Mouse (Mus musculus) myocyte (in vitro differentiated cells): ENCODE data around the gene Csnk2b. TPM values are rescaled to one million over a fixed set of nuclear protein-coding genes. Genes with fewer than 3 reads are reported as not detected.
A peak's percentile ranks its signal among the peaks of the same experiment; 100 is the strongest.

ENCODE experiments used
- H3K27me3 ChIP-seq: one replicate; pipeline ENCODE4 v1.6.1; 2011; ENCODE audit not compliant: control insufficient read depth, insufficient read depth, insufficient read length
- H3K36me3 ChIP-seq: one replicate; pipeline ENCODE4 v1.6.1; 2011; ENCODE audit not compliant: control insufficient read depth, insufficient read depth
- H3K4me2 ChIP-seq: one replicate; pipeline ENCODE4 v1.6.1; 2011; ENCODE audit warnings: low read depth, control low read depth
- H3K4me3 ChIP-seq: one replicate; pipeline ENCODE4 v1.5.1; 2011; ENCODE audit warnings: mild to moderate bottlenecking, control low read depth, moderate library complexity
- H3K79me2 ChIP-seq: one replicate; pipeline ENCODE4 v1.6.1; 2011; ENCODE audit not compliant: control insufficient read depth, insufficient read depth
- H3ac ChIP-seq: one replicate; pipeline ENCODE4 v1.6.1; 2011; ENCODE audit not compliant: control insufficient read depth, insufficient read length
- CEBPB ChIP-seq: IDR thresholded peaks from 2 replicates; pipeline ENCODE4 v1.6.1; 2011; ENCODE audit warnings: mild to moderate bottlenecking, moderate library complexity; ENCODE audit not compliant: poor library complexity, insufficient read depth, severe bottlenecking
- E2F4 ChIP-seq: IDR thresholded peaks from one replicate; pipeline ENCODE4 v1.6.1; 2011; ENCODE audit warnings: mild to moderate bottlenecking, control low read depth, moderate library complexity; ENCODE audit not compliant: insufficient read depth
- MAX ChIP-seq: IDR thresholded peaks from one replicate; pipeline ENCODE4 v1.6.1; 2011; ENCODE audit warnings: low read depth, mild to moderate bottlenecking, control low read depth
- MYOD1 ChIP-seq, 3 experiments: IDR thresholded peaks; one replicate each; pipeline ENCODE4 v1.6.1; 2011; ENCODE audit warnings: control low read depth in 2 of 3, low read depth in 2 of 3, mild to moderate bottlenecking in 2 of 3, moderate library complexity in 1 of 3; ENCODE audit not compliant: insufficient read length in 2 of 3, control insufficient read depth in 1 of 3
- MYOG ChIP-seq, 3 experiments: IDR thresholded peaks; one replicate each; pipeline ENCODE4 v1.6.1; 2011; ENCODE audit warnings: control low read depth in 2 of 3, low read depth in 2 of 3, mild to moderate bottlenecking in 2 of 3; ENCODE audit not compliant: insufficient read length in 2 of 3, control insufficient read depth in 1 of 3, insufficient read depth in 1 of 3
- POLR2A ChIP-seq: IDR thresholded peaks from one replicate; pipeline ENCODE4 v1.6.1; 2011; ENCODE audit warnings: low read depth, mild to moderate bottlenecking, control low read depth, moderate library complexity; ENCODE audit not compliant: insufficient read length
- POLR2AphosphoS2 ChIP-seq: IDR thresholded peaks from one replicate; pipeline ENCODE4 v1.6.1; 2011; ENCODE audit warnings: low read depth, control low read depth; ENCODE audit not compliant: insufficient read length
- REST ChIP-seq: IDR thresholded peaks from one replicate; pipeline ENCODE4 v1.6.1; 2011; ENCODE audit warnings: mild to moderate bottlenecking, control low read depth, moderate library complexity; ENCODE audit not compliant: insufficient read depth, insufficient read length
- SRF ChIP-seq: IDR thresholded peaks from one replicate; pipeline ENCODE4 v1.6.1; 2011; ENCODE audit warnings: low read depth; ENCODE audit not compliant: control insufficient read depth, insufficient read length
- TCF12 ChIP-seq: IDR thresholded peaks from one replicate; pipeline ENCODE4 v1.6.1; 2011; ENCODE audit warnings: mild to moderate bottlenecking, control low read depth; ENCODE audit not compliant: poor library complexity, insufficient read depth, severe bottlenecking
- TCF3 ChIP-seq: IDR thresholded peaks from one replicate; pipeline ENCODE4 v1.6.1; 2011; ENCODE audit warnings: low read depth, control low read depth; ENCODE audit not compliant: insufficient read length
- USF1 ChIP-seq: IDR thresholded peaks from one replicate; pipeline ENCODE4 v1.6.1; 2011; ENCODE audit warnings: low read depth, mild to moderate bottlenecking, control low read depth, moderate library complexity
- polyA plus RNA-seq: library from polyadenylated mRNA; unstranded; fragments of >200 nt; fragmentation: generic; extraction: Trizol; gene quantifications from one replicate; pipeline ENCODE4 v1.2.1, GENCODE M21; 2012; ENCODE audit warnings: missing spikeins

Gene Csnk2b
- polyA plus RNA-seq, 1 experiment: 320 TPM

DNA sequence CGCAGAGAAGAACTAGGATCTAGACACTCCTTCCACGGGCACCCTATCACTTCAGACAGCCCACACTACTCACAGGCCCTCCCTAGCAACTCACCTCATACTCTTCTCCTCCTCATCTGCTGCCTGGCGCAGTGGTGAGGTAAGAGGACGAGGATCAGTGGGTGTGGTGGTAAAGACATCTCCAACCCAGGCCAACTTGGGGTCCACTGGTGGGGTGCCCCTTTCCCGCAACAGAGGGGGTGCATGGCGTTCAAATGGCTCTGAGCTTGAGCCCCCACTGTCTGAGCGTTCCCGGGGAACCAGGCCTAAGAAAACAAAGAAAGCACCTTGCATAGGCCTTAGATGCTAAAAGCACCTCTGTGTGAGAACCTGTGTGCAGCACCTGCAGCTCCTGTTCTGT, 35.4 kb upstream of the Csnk2b start:
- no peak overlapping the region for H3ac ChIP-seq
- no peaks in the 10 kb centered on the region for H3K27me3 ChIP-seq
- TF ChIP-seq TCF12 (no peak), POLR2A (no peak), POLR2AphosphoS2 (peak; percentile 24), TCF3 (no peak), MYOG (IDR thresholded peaks at IDR 0.05; ENCODE audit: control insufficient read depth in 1 of 3, insufficient read depth in 1 of 3, insufficient read length in 2 of 3, low read depth in 2 of 3) (no peak), CEBPB (no peak), REST (no peak), SRF (no peak)
- peaks cover 41% of the 10 kb centered on the region for H3K79me2 ChIP-seq
- H3K4me2 ChIP-seq: no peak overlapping the region
- peaks cover 53% of the 10 kb centered on the region for H3K36me3 ChIP-seq
- no peak overlapping the region for H3K4me3 ChIP-seq

DNA sequence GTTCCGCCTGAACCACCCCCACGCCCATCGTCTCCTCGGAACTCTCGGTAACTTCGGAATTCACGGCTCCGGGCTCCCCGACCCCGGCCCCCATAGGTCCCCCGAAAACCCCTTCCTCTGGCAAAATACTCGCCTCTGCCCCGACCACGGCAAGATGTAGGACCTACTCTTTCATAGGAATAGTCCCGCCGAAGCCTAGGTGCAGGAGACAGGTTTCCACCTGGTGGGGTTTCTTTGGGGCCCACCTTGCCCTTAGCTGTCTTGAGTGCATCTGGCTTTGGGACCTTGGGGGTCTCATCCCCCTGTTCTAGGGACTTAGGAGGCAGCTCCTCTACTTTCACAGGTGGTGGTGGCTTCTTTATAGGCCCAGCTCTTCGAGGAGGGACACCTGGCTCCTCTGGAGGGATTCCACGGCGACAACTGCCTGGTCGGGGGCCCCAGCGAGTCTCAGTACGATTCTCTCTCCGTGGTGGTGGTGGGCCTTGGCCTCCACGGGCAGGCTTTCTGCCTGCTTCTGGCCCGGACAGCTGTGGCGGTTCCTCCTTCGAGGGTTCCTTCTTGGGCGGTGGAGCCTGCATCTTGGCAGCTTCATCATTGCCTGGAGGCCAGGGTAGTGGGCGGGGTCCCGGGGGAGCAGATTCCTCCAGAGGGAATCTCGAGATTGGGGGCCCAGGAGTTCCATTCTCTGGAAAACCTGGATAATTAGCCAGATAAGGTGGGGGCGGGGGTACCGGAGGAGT, 34.8 kb upstream of the Csnk2b start:
- TF ChIP-seq USF1: no peak
- TF ChIP-seq TCF3: no peak
- no peak for TF ChIP-seq MAX
- no peak for TF ChIP-seq REST
- no peak for TF ChIP-seq TCF12
- TF ChIP-seq SRF: no peak
- no peak for TF ChIP-seq POLR2AphosphoS2
- no peak for TF ChIP-seq MYOG (IDR thresholded peaks at IDR 0.05; ENCODE audit: control insufficient read depth in 1 of 3, insufficient read depth in 1 of 3, insufficient read length in 2 of 3, low read depth in 2 of 3)
- no peak for TF ChIP-seq POLR2A
- TF ChIP-seq E2F4: no peak
- TF ChIP-seq CEBPB: no peak
- H3K36me3 ChIP-seq: peaks cover 48% of the 10 kb centered on the region
- H3K4me3 ChIP-seq: no peak overlapping the region
- no peak overlapping the region for H3ac ChIP-seq
- H3K27me3 ChIP-seq: no peaks in the 10 kb centered on the region
- peaks cover 35% of the 10 kb centered on the region for H3K79me2 ChIP-seq
- no peak overlapping the region for H3K4me2 ChIP-seq

DNA sequence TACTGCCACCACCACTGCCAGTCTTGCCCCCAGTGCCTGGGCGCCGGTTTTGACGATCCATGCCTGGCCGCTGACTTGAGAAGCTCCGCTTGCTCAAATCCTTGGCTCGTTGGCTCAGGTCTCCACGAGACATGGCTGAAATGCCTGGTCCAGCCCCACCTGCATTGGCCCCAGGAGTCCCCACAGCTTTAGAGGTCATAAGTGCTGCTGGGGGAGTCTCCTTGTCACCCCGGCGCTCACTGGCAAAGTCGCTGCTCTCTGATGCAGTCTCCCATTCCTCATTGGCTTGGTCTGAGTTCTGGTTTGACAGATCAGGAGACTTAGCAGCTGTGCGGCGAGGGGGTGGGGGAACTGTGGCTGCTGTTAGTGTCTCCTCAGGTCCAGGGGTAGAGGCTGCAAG, 33.6 kb upstream of the Csnk2b start:
- TF ChIP-seq USF1: no peak
- TF ChIP-seq TCF3: no peak
- TF ChIP-seq SRF: no peak
- no peak for TF ChIP-seq POLR2A
- no peak for TF ChIP-seq TCF12
- TF ChIP-seq MAX: no peak
- TF ChIP-seq CEBPB: no peak
- no peak for TF ChIP-seq POLR2AphosphoS2
- no peak for TF ChIP-seq MYOG (IDR thresholded peaks at IDR 0.05; ENCODE audit: control insufficient read depth in 1 of 3, insufficient read depth in 1 of 3, insufficient read length in 2 of 3, low read depth in 2 of 3)
- no peak for TF ChIP-seq REST
- TF ChIP-seq E2F4: no peak
- TF ChIP-seq MYOD1 (IDR thresholded peaks at IDR 0.05; ENCODE audit: control insufficient read depth in 1 of 3, insufficient read length in 2 of 3, low read depth in 2 of 3): no peak
- peaks cover 38% of the 10 kb centered on the region for H3K36me3 ChIP-seq
- no peaks in the 10 kb centered on the region for H3K27me3 ChIP-seq
- H3ac ChIP-seq: no peak overlapping the region
- H3K4me2 ChIP-seq: no peak overlapping the region
- H3K79me2 ChIP-seq: peaks cover 23% of the 10 kb centered on the region
- H3K4me3 ChIP-seq: no peak overlapping the region

DNA sequence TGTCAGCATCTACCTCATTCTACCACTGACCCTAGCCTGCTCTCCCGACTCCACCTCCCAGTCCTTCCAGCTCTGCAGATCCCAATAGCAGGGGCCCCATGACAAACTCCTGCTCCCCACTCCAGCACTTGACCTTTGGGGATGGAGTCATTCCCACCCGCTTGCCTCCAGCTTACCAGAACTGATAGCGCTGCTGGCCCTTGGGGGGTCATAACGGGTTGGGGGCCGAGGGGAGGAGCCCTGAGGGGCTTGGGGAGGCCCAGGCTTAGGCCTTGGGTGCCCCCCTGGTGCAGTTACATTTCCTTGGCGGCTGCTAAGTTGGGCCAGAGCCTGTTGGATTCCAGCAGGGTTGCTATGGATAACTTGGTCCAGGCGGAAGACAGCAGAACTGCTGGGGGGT, 32.8 kb upstream of the Csnk2b start:
- H3K4me3 ChIP-seq: no peak overlapping the region
- H3K4me2 ChIP-seq: no peak overlapping the region
- no peak for TF ChIP-seq POLR2A
- H3K79me2 ChIP-seq: peaks cover 15% of the 10 kb centered on the region
- H3ac ChIP-seq: no peak overlapping the region
- no peaks in the 10 kb centered on the region for H3K27me3 ChIP-seq
- H3K36me3 ChIP-seq: peaks cover 39% of the 10 kb centered on the region

DNA sequence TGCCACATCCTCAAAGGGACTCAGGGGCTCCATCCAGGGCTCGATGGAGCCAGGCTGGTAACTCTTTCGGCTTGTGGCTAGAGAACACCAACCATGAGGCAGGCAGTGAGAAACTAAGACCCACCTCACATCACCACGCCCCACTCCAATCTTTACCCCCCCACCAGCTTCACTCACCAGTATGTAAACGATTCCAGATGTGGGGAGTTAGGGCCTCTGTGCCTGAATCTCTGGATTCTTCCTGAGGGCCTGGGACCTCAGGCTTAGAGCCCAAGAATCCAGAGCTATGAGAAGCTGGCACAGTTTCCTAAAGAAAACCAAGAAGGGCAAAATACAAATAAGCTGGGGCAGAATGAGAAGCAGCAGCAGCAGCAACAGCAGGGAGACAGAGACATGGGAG, 32.1 kb upstream of the Csnk2b start:
- Histone ChIP-seq H3K36me3 (peaks cover 41% of the 10 kb centered on the region), H3K4me3 (no peak overlapping the region), H3ac (no peak overlapping the region), H3K79me2 (peaks cover 12% of the 10 kb centered on the region), H3K27me3 (no peaks in the 10 kb centered on the region), H3K4me2 (no peak overlapping the region)
- TF ChIP-seq TCF12: no peak
- no peak for TF ChIP-seq POLR2AphosphoS2
- TF ChIP-seq USF1: no peak
- TF ChIP-seq E2F4: no peak
- TF ChIP-seq MYOD1 (IDR thresholded peaks at IDR 0.05; ENCODE audit: control insufficient read depth in 1 of 3, insufficient read length in 2 of 3, low read depth in 2 of 3): no peak
- no peak for TF ChIP-seq SRF
- TF ChIP-seq MYOG (IDR thresholded peaks at IDR 0.05; ENCODE audit: control insufficient read depth in 1 of 3, insufficient read depth in 1 of 3, insufficient read length in 2 of 3, low read depth in 2 of 3): no peak
